Mouse (Mus musculus): ENCODE measurements at regions not wholly inside any gene's neighbourhood (a gene's known extent, or its start where the extent isn't known, plus 50 kb on each side); places are given as distances from the start of the nearest gene placed in this dataset.

DNA sequence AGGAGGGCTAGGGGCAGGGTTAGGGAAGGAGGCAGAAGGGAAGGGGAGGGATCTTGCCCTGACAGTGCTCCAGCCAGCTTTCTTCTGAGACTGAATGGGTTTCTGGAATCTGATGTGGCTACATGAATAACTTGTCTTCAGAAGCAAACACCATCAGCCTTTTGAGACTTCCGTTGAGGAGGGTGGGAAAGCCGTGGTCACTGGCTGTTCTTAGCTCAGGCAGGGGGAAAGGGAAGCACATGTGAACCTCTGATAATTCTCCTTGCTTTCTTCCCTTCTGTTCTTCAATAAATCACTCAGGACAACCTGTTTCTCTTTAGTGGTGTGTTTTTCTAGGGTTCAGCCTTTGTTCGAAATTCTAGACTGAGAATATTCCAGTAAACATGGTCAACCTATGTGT, 148.9 kb downstream of the Bcl11a start:
- no peak for DNase-seq

DNA sequence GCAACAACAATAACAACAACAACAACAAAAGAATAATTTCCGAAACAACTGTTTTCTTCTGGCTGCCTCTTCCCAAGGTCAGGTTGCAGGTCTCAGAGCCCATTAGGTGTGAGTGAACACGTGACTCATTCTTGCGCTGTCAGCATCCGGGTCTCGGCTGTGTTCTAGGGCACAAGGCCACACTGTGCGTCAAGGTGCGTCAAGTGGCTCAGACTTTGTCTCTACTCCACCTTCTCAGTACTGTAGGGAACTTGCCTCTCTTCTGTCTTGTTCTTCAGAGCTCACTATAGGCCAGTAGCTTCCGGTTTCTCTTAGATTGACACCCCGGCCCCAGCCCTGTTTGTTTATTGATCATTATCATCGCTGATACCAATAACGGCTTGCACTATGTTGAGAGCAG, 155.5 kb downstream of the Bcl11a start:
- DNase-seq: no peak

DNA sequence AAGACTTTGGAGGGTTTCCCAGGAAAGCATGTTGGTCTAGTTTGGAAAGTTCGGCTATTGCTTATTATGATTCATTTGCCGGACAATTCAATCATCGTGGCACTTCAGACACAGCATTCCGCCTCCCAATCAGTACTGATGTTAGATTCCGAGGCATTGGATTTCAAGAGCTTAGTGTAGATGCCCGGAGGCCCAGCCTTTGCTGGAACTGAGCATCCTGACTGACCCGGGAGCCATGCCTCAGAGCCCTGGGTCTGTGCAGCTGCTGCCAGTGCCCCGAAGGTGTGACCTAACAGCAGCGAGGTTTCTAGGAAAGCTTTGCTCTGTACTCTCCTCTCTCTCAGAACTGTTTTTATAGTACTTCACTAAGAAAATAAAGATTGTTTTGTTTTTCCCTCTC, 156.0 kb downstream of the Bcl11a start:
- DNase-seq: no peak

DNA sequence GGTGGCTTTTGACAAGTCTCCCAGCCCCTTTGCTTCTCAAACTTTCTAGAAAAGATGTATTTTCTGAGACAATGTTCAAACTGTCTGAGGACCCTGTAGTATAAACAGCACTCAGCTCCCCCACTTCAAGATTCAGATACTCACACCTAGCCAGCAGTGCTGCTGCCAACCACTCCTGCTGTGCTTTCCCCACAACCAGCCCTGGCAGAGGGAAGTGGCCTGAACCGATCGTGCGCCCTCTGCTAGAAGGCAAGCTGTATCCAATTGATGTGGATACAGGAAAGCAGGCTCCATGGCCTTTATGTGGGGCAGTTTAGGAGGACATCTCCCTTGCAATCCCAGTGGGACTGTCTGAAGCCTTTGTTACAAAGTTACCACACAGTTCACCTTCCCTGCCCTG, 156.6 kb downstream of the Bcl11a start:
- no peak for DNase-seq

DNA sequence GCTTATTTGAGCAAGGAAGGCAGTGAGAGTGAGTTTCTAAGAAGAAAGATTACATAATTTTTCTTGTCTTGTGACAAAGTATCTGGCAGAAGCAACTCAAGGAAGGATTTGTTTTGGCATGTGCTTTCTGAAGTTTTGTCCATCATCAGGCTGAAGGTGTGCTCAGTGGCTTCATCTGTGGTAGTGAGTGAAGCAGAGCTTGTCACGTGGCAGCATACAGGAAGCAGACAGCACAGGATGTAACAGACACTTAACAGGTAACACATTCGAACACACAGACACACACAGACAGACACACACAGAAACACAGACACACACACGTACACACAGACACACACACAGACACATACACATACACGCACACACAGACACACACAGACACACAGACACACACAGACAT, 157.5 kb downstream of the Bcl11a start:
- DNase-seq: no peak

DNA sequence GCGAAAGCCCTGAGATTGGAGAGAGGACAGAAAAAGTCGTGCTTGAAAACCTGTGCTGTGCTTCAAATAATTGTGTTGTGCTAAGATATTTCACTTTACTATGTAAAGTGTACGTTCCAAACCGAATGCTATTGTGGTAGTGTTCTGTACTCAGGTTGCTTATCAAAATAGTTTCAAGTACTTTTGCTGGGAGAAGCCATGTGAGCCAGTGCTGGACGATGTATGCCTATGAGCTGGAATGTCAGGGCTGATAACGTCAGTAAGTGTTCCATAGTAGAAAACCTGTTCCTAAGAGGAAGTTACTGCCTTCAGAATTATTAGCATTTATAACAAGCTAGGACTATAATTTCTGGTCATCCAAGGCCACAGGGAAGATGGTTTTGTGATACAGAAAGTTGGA, 161.8 kb downstream of the Bcl11a start:
- no peak for DNase-seq

DNA sequence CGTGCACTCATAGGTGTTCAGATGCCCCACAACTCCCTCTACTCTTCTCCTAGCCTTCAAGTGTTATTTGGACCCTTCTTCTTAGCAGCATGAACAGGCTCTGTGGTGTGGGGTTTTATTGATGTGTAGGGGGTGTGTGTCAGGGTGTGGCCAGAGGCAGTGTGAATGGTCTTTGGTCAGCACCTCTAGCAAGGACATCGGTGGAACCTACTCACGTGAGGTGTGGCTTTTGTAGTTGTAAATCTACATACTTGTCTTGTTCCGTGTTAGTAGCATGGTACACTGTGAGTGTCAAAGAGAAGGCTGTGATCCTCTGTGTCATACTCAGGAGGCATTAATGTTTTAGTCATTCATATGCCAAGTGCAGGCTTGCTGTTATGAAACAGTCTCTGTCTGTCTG, 164.2 kb downstream of the Bcl11a start:
- no peak for DNase-seq

DNA sequence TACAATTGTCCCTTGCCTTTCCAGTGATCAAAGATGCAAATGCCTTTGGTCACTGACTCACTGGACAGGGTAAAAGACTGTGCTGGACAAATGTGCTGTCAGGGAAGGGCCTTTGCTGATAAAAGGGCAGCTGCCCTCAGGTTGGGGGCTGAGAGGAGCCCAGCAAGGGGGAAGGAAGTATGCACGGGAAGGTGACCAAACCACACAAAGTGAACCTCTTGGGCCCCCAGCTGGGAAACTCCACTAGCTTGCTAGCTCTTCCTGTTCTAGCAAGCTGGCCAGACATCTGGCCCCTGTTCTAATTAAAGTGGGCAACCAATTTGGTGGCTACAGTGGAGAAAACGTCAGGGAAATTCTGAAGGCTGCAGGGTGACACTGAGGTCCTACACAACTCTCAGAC, 165.0 kb downstream of the Bcl11a start:
- DNase-seq: no peak

DNA sequence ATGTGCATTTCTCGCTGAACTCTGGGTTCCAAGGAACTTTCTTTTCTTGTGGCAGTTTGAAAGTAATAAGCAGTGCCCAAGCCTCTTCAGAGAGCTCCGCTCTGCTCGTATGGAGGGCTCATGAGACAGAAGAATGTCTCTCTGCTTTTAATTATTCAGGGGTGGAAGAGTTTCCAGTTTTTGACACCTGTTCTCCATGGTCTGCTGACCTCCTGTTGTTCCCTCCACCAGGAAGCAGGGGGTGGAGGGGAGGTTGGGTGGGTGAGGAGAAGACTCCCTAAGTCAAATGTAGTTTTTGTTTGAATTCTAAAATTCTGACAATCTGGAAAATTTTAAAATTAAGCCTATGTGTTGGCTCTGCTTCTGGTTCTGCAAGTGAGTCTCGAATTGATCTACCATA, 167.5 kb downstream of the Bcl11a start:
- no peak for DNase-seq

DNA sequence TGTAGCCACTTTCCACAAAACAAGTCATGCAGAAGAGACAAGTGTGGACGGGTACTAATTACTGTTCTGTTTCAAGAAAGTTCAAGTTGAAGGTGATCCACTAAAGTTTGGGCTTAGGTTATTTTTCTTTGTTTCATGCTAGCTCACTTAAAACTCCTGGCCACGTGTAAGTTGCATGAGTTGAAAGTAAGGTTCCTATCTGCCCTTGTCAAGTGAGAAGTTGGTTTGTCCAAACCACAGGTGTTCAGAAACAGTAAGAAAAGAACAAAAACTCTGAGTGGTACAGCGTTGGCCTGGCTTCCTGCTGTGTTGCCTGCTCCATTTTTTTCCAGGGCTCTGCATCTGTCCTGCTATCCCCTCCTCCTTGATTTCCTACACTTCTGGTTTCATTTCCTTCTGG, 168.5 kb downstream of the Bcl11a start:
- DNase-seq: no peak

DNA sequence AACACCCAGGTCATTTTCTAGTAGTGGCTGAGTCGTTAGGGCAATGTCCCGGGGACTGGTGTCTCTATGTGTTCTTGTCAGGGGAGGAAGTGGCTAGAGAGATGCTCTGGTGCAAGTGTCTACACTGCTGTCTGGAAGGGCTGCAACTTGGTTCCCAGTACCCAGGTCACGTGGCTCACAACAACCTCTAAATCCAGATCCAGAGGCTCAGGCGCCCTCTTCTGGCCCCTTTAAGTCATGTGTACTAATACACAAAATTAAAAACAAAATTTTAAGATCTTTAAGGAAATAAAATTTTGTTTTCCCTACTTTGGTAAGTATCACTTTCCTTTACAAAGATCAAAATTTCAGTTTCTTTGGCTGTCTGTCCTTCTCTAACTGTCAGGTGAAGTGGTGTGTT, 169.4 kb downstream of the Bcl11a start:
- no peak for DNase-seq

DNA sequence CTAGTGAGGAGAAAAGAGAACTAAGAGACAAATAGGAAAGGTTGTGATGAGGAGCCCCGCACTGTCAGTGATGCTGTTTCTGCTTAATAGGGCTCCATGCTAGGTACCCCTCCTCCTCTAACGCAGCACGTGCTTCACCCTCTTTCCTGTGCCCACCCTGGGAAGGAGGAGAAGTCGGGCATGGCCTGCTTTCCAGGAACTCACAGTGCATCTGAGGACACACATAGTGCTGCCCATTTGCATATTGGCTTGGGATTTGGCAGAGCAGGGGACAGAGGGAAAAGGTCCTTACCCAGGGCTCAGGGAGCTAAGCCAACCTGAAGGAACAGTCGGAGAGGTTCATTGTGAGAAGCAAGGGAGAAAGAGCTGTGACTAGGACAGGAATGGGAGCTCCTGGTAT, 173.7 kb downstream of the Bcl11a start:
- no peak for DNase-seq

DNA sequence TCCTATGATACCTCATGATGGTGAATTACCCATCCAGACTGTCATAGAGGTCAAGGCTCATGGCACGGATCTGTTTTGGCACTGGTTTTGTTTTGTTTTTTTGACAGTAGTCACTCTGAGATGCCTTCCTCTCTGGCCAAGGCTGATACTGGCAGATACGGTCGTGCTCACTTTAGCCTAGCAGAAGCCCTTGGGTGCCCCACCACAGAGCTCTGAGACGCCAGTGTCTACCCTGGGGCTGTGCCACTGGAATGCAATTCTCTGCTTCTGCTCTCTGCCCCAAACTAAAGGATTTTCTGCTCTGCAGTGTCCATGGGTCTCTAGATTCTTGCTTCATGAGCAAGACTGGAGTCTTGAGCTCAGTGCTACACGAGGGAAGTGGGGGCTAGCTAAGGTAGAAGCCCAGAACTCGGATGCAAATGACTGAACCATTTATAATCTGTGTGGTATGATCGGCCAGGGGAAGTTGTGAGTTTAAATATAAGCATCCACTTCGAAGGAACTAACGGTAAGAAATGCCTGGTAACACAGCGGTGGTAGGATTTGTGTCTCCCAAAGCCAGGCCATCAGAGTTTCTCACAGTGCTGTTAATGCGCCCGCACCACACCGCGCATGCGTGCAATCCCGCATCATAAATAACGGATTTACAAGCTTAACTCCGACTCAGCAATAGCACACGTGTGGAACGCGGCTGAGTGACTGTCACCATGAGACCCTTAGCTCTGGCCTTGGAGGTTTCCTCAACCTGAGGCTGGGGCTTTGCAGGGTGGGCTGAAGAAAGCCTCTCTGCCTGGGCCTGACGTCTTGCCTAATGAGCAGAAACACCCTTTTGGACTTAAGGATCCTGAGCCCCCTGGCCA, 177.6 kb downstream of the Bcl11a start:
- no peak for DNase-seq

DNA sequence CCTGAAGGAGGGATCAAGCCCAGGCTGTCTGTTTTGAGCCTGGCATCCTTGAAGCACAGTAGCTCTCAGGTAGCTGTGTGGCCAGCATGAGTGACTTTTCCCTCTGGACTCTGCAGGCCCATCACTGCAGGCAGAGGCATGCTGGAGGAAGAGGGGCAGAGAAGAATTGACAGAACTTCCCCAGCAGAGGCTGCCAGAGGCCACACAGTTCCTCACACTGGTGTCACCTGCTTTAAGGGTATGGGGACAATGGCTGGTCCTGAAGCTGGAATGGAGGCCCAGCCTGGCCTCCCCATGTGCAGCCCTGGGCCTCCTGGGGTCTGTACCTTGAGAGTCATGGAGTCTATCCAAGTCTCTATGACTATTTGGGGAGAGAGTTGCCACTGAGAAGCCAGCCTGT, 179.9 kb downstream of the Bcl11a start:
- no peak for DNase-seq

DNA sequence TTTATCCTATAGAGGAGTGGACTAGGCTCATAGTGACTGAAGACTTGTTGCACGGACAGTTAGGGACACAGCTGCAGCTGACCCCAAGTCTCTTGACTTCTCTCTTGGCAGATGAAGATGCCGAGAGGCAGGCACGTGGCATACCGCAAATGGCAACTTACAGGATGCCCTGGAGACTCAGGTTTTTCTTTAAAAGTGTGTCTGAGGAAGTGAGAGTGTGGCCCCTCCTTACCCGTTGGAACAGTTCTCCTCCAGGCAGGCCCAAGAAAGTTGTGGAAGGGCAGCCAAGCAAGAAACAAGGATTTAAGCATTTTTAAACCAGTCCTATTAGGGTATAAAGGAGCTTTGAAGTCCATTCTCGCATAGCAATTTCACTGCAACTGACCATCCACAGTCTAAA, 180.5 kb downstream of the Bcl11a start:
- no peak for DNase-seq

DNA sequence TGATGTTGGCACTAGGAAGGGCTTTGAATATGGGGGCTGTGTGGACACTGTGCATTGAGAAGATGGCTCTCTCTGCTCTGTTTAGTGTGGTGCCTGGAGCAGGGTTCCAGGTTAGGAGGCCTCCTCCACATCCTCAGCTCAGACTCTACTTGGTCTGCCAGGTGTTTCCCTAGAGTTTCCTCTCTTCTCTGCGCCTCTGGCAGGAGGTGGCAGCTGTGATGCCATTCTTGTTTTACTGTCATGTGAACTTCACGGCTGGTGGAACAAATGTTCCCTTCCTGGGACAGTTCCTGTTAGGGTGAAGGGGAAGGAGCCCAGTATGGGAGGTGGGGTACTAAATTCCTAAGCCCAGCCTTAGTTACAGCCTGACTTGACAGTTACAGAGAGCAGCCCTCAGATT, 181.8 kb downstream of the Bcl11a start:
- no peak for DNase-seq

DNA sequence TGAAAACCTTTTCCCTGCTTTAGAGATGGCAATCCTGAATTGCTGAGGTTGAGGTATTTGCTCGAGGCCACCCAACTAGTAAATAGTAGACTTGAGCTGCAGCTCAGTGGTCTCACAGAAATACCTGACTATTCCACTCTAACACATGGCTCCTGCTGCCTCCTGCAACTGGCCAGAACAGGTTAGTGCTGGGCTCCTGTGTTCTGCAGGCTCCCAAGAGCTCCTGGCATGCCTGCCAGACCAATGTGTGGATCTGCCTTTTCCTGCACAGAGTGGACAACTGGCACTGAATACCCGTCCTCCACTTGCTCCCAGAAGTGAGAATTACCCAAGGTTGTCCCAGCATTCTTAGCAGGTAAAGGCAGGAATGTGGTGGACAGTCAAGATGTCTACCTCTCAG, 191.2 kb downstream of the Bcl11a start:
- DNase-seq: no peak

DNA sequence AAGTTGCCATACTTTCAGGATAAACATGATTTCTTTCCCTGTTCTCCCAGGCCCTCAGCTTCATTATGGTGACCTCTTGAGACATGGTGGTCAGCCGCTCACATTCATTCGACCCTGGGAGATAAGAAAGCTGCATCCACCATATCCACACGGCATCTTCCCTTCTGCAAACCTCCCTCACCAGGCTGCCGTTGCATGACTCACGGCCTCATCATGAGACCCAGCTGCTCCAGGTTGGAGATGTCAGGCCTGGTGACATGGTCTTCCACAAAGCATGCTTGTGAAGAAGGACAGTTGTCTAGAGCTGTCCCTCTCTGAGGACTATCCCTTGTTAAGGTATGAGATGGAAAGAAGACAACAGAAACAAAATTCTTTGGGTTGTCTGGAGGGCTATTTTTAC, 203.8 kb downstream of the Bcl11a start:
- DNase-seq: no peak

DNA sequence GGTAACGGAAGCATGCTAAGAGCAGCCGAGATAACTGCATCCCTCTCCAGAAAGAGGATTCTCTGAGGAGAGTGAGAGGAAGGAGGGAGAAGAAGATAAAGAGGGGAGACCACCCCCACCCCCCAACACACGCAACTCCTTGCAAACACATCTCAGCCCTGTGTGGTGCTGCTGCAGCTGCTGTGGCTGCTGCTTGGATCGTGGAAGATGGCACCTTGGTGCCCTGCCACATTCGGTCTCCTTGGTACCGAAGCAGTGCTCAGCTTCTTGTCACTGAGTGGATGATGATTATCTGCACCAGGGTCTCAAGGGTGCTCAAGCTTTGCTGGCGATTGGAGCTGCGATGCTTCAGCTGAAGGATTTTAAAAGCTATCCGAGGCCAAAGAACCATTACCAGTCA, 204.7 kb downstream of the Bcl11a start:
- no peak for DNase-seq

DNA sequence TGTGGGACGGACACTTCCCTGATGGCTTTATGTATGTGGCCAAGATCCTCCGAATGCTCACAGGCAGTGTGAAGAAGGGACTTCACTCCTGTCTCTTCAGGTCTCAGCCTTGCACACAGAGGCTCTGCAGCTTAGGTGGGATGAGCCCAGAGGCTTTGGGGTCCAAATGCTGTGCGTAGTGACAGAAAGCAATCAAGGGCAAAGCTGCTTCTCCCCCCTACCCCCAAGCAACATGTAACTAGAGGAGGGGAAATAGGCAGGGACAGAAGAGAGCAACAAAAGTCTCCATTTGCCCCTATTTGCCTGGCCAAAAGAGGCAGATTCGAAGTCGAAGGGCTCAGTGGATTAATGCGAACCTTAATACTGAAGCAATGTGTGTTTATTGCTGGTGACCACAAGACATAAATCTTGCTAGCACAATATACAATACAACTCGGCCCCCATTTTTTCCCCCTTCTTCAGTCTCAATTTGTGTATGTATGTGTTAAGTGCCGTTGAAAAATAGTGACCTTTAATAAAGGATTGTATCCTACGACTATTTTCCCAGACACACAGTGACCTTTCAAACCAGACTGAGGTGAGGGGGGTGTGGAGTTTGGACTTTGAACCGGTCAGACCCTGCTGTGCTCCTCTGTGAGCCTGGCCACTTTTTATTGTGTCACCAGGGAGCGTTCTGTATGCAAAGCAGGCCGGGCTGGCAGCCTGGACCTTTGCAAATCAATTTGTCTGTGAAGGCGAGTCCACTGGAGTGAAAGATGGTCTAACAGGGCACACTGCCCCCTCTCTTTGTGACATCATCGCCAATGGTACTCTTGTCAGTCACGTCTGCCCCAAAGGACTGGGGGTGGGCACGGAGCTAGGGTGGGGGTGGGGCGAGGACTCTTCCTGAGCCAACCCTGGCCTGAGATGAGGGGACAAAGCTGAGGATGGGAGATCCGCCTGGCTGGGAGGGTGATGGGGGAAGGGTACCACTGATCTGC, 208.6 kb downstream of the Bcl11a start:
- no peak for DNase-seq

DNA sequence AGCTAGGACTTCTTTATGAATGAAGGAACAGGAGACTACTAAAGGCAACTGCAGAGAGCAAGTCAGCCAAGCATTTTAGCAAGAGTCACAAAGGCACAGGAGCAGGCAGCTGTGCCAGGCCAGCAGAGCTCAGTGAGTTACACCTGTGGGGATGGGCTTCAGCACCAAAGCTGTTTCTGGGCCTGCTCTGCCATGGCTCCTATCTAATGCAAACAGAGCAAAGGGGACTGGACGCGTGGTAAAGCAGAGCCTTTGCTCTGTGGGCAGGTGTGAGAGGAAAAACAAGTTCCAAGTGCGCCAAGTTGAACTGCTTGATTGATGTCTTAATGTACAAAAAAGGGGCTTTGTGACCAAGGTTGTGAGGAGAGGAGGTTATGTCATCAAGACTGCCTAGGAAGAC, 215.4 kb downstream of the Bcl11a start:
- DNase-seq: no peak

DNA sequence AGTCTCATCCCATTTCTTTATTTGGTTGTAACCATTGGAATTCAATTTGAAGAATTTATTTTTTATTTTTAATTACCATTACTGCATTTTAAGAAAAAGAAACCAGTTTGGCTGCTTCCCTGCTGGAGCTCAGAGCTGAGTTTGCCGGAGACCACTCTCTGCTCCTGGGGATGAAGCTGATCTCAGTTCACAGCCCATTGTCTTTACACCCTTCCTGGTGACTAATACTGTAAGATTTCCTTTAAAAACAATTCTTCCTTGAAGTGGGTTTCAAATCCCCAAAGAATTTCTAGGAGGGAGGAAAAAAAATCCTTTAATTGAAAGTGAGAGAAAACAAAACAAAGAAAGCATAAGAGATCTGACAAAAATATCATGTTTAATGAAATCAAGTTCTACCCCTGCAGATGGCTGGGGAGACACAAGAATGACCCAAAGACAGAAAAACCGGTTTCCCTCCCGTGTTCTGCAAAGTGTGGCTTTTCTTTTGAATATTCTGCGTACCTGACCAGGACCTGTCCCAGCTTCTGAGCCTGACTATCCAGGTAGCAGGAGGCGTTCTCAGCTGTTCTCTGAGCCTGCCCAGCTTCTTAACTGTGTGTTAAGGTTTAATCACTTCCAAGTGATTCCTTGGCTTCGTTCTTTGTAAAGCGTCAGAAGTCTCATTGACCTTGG, 216.1 kb downstream of the Bcl11a start:
- DNase-seq: no peak

DNA sequence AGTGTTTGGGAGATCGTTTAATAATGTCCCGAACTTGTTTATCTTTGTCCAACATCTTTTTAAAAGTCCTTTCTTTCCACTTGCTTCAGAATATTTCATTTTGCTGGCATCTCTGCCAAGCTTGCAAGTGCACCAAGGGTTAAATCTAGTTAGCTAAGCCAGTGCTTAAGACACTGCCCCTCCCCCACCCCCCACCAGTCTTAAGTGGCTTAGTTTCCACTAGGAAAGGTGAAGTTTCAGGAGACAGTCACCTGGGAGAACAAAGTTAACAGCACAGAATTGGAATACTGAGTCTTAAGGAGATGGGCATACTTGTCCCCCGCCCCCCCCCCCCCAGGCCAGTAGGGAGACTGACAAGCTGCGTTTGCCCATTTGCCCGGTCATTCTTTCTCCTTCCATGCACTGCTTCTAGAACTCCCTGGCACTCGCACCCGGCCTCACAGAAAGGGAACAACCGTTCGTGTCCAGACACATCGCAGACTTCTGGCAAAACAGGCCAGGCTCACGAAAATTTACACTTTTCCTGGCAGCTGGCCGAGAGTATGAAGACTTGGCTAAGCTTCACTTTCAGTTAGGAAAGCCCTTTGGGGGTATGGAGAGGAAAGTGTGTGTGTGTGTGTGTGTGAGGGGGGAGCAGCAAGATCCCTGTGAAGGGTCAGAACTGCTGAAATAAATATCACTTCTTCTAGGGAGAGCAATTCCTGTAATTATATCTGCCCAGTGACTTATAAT, 219.2 kb downstream of the Bcl11a start:
- DNase-seq: no peak
